Mouse (Mus musculus) thymus, postnatal 4 days (tissue): ENCODE data around the gene Tbc1d22a.

Experiments used
- DNase-seq: peaks from one replicate; pipeline ENCODE4 v3.0.0; 2021

The Tbc1d22a gene

DNA sequence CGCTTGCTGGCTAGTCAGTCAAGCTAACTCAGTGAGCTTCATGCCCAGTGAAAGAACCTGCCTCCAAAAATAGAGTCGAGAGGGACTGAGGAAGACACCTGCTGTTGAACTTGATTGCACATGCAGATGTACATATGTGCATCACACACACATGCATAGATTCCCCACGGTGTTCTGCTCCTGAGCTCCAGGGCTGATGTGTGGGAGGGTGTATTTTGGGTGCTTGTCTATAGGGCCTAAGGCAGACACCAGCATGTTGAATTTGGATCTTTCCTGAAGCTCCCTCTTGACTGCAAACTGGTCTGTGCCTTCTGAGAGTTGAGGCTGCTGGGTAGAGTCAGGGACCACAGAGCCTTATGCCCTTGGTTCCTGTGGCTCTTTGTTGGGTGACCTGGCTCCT lies 23.8 kb downstream of the Tbc1d22a start:
- no peak for DNase-seq

- DNase-seq, result no peak
Observed at GRCm38 (mm10) chr15:86239068-86239467, 24.8 kb downstream of the Tbc1d22a start.

GRCm38 (mm10) chr15:86239801-86240200 lies 25.5 kb downstream of the Tbc1d22a start:
- peak; percentile 82 for DNase-seq

GRCm38 (mm10) chr15:86243708-86244107 lies 29.4 kb downstream of the Tbc1d22a start:
- peak; percentile 85 for DNase-seq

DNA sequence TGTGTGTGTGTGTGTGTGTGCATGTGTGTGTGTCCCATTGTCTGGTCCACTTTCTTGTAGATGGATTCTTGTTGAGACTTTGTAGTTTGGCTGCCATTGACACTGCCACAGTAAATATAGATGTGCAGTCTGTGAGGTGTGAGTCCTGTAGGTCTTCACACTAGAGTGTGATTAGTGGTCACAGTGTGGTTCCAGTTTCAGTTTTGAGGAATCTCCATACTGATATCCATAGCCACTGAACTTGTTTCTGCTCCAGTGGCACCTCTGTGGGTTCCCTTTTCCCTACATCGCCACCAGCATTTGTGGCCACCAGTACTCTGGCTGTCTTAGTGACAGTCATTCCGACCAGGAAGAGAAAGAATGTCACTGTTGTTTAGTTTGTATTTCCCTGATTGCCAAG lies 30.1 kb downstream of the Tbc1d22a start:
- DNase-seq, result no peak

DNA sequence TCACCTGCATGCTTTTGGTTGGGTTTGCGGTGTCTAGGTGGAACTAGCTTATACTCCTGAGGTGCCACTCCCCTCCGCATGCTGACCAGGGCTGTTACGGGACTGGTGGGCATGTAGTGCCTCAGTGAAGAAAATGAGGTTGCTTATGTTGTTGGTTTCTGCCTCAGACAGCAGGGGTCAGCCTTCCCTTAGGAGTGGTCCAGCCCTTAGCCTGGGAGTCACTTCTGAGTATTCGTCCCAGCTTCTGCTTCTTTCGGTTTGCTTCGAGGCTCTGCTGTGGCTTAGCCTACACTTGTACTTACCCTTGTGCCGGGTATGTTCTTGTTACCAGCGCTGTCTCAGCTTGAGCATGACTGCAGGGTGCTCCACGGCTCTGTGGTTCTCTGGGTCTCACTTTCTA lies 36.0 kb downstream of the Tbc1d22a start:
- DNase-seq, result peak; percentile 78

DNA sequence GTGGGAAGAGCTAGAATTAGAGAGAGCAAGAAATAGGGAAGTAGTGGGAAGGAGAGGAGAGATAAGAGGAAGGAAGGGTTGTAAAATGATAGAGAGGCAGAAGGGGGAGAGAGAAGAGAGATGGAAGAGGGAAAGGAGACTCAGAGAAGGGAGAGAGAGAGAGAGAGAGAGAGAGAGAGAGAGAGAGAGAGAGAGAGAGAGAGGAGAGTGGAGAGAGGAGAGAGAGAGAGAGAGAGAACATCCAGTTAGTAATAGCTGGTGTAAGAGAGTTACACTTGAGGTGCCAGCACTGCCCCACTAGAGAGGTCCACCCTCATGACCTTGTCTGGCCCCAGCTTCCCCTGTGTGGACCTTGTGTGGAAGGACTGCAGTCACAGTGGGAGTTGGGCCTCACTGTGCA lies 37.9 kb downstream of the Tbc1d22a start:
- no peak for DNase-seq

GRCm38 (mm10) chr15:86252684-86253083 lies 38.4 kb downstream of the Tbc1d22a start:
- peak; percentile 55 for DNase-seq

DNA sequence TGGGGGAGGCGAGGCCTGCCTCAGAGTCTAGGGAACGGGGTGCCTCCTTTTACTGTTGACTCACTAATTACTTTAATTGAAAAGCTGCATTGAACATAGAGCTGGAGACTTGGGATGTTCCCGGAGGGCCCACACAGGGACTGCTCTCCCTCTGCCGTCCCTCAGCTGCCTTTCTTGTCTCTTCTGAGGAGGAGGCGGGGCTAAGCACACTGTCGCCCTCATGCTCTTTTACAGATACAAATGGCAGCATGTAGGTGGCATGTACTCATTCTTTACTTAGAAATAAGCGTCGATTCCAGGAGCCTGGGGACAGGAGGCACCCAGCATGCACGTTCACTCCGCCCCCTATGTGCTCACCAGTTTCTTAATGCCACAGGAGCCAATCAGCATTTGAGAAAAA lies 39.2 kb downstream of the Tbc1d22a start:
- no peak for DNase-seq

DNA sequence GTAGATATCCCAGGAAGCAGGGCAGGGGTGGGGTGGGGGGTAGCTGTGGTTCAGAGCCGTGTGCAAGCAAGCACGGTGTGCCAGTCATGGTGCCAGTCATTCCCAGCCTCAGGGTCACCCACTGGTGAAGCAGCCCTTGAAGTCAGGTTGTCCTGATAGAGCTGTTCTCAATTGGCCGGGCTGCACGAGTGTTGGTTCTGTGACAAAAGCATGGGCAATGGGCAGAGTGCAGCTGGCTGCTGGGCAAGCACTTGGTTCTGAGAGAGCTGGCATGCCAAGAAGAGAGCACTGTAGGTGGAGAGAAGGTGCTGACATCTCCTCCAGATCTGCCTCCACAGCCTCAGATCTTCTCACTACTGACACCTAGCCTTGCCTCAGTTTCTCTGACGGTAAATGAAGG lies 41.9 kb downstream of the Tbc1d22a start:
- no peak for DNase-seq

DNA sequence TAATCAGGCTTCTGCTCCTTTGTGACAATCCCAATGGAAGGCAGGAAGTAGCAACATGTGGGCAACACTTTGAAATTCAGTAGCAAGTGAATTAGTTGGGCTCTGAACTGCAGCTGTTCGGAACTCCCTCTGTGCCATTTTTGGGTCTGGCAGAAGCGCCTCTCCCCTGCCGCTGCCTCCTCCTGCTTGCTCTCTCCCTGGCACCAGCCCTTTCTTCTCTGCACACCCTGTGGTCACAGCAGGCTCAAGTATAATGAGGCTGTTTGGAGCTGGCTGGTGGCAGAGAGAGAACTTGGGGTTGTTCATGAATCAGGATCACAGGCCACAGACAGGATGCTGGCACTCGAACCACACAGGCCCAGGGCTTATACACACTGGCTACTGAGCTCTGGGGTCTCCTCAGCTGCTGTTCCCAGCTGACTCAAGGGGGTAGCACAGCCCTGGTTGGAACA lies 42.5 kb downstream of the Tbc1d22a start:
- no peak for DNase-seq

- DNase-seq, result no peak
Observed at GRCm38 (mm10) chr15:86257916-86258685, 43.8 kb downstream of the Tbc1d22a start.

DNA sequence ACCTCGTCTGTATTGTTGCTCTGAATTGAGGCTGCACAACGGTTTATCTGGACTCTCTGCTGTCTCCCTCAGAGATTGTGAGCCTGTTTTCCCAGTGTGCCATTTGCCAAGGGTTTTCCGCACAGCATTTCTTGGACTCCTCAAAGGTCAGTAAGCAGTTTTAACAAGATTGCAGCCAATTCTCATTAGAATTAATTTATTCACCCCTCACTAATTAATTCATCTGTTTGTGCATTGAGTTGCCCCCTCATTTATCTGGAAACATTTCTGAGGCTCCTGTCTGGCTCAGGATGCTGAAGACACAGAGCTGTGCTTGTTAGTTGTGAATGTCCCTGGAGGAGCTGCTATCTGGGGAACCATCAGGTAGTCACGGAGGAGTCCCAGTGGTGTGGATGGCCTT lies 45.0 kb downstream of the Tbc1d22a start:
- DNase-seq, result no peak

- DNase-seq, result no peak
Observed at GRCm38 (mm10) chr15:86260111-86260510, 45.9 kb downstream of the Tbc1d22a start.

DNA sequence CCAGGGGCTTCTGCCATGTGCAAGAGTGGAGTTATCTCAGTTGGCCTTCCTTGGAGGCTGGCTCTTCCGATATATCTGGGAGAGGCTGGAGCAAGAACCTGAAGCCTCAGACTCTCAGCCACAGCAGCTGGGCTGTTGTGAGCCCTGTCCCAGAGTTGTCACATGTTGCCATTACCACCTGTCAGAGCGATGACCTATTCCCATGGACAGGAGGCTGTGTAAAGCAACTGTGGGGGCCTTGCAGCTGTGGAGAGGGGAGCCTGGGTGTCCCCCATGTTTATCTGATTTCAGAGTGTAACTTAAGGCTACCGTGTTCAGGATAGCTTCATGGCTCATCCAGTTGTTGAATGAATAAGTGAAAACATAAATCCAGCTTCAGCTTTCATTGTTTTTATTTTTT lies 50.1 kb downstream of the Tbc1d22a start:
- no peak for DNase-seq

DNA sequence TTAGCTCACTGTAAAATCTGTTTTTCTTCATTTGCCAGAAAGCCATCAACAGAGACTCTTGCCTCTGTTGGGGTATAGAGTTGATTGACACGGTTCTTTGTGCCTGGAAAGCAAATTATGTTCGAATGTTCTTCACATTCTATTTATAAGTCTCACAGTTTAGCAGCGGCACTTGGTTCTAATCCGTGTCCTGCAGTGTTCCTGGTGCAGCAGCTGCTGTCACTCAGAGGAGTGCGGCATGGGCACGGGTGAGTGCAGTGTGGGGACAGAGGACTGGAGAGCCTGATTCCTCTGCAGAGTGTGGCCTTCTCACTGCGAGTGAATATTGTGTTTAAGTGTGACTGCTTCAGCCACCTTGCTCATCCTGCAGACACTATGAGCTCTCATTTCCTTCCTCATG lies 50.5 kb downstream of the Tbc1d22a start:
- DNase-seq, result no peak

DNA sequence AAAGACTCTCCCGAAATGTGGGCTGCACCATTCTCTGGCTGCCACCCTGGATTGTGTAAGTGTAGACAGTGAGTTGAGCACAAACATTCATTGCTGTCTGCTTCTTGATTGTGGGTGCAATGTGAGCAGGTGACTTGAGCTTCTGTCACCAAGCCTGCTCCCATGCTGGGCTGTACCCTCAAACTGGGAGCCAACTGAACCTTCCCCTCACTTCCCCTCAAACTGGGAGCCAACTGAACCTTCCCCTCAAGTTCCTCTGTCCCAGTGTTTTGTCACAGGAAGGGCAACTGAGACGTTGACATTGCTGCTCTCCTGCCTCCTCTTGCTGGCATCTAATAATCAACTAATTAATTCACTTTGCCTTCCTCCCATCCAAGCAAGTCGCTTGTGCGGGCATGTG lies 52.7 kb downstream of the Tbc1d22a start:
- DNase-seq, result no peak

DNA sequence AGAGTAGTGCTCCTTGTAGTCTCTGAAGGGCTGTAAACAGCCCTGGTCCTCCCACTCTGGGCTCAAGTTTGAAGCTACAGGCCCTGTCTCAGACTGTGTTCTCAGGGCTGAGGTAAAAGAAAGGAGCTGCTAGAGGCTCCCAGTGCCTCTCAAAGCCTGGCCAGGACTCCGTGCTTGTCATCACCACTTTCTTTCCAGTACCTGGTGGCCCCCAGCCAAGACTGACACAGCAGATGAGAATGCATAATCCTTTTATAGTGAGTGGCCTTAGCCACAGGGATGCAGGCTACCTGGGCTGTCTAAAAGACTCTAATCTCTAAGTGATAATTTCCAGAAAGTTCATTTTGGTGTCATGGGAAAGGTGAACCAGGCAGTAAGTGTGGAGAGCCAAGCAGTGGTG lies 54.3 kb downstream of the Tbc1d22a start:
- no peak for DNase-seq

GRCm38 (mm10) chr15:86275754-86276153 lies 61.5 kb downstream of the Tbc1d22a start:
- no peak for DNase-seq

DNA sequence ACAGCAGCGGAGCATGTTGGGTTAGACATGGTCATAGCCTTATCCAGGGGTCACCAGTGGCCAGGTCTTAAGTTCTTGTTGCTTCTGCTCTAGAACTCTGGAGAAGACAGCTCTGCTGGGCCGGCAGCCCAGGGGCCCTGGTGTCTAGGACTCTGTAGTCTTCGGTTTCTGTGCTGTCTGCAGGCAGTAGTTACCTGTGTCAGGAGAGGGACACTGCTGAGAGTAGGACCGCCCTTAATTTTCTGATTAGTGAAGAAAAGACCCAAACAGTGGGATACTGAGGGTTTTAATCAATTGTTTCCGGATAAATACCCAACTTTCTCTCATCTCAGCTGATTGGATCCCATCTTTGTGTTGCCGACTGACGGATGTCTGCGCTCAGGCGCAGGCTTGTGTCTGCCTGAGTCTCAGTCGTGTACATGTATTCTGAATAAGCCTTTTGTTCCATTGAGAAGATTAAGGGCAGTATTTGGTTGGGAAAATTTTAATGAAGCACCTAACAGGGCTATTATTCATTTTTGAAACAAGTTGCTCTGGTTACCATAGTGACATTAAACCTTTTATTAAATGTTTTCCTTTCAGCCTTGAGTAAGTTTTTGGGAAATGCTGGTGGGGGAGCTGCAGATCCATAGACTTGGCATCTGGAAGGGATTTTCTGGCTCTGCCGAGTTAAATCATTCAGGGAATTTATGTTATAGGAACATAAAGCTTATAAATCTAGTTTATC lies 62.4 kb downstream of the Tbc1d22a start:
- DNase-seq, result no peak

- no peak for DNase-seq
Observed at GRCm38 (mm10) chr15:86277428-86277827, 63.2 kb downstream of the Tbc1d22a start.

GRCm38 (mm10) chr15:86279059-86279974 lies 65.1 kb downstream of the Tbc1d22a start:
- no peak for DNase-seq

DNA sequence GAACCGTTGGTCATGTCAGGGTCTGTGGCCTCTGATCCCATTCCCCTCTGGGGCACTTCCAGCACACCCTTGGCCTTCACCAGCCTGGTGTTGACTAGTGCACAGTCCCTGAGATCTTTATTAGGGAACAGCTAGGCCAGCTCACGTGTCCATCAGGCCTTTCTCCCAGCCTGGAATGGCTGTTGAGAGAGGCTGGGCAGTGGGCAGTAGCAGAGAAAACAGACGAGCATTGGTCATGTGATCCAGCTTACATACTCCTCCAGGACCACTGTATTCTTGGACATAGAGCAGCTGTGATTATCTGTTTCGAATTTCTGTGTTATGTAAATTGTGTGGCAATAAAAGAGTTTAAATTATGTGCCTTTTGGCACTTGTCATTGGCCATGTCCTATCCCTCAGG lies 65.9 kb downstream of the Tbc1d22a start:
- DNase-seq, result no peak
